Mouse (Mus musculus): ENCODE measurements around the gene Coa5.

- no peak for TF ChIP-seq POLR2A (IDR thresholded peaks at IDR 0.05; ENCODE audit: low read depth, low read length)
- no peak for TF ChIP-seq CTCF (IDR thresholded peaks at IDR 0.05; ENCODE audit: extremely low read depth, insufficient read depth, insufficient read length, insufficient replicate concordance)
Observed at GRCm38 (mm10) chr1:37378095-37378494, 51.8 kb downstream of the Coa5 start.
